ENCODE assay signal across 8 mouse cellular contexts in the genomic region with DNA sequence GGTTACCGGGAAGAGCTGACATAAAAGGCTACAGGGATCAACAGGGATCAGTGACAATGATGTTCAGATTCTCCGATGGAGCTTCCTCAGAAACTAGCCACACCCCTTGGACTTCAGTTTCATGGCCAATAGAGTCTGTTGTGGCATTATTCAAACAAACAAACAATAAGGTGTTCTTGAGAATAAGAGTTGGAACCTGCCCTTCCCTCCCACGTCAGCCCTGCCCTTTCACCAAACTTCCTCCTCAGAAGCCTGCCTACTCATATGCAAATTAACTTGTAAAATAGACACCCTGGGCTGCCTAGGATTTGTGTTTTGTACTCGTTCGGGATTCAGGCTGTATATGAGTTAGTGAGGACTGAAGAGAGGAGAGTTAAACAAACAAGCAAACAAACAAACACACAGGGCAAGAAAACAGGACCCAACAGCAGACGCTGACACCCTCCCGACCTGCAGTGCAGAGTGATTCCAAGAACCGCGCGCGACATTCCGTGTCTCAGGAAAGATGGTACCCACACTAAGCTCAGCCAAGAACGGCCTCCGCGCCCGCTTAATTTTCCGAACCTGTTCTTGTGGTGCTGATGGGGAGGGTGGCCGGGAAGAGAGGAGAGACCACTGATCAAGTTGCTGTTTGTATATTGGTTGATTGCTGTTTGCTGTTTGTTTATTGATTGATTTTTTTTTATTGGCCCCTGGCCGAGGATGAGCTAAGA.
DNase-seq lines count a peak whose midpoint lies in the region; ATAC-seq lines count a peak whose summit lies in the region.

No protein-coding gene starts in this region.

- H3K9me3 ChIP-seq in heart, embryonic 10.5 days, result no peaks in the 10 kb centered on the region
- H3K9me3 ChIP-seq in forebrain, embryonic 11.5 days (ENCODE audit: control insufficient read depth, low read length), result no peaks in the 10 kb centered on the region

- ATAC-seq in forebrain, embryonic 11.5 days (replicated peaks; ENCODE audit: low FRiP score), result peak; percentile 40; the same call in 1 of the 2 replicates
- ATAC-seq in megakaryocyte, adult 5-6 weeks (ENCODE audit: poor library complexity, severe bottlenecking), result peak; percentile 48

- peak overlapping the region; percentile 3 for H3K9ac ChIP-seq in forebrain, embryonic 11.5 days (ENCODE audit: low read length)

- peaks cover 31% of the 10 kb centered on the region for H3K4me1 ChIP-seq in heart, embryonic 10.5 days
- peaks cover 19% of the 10 kb centered on the region; the same call in 1 of the 2 replicates for H3K4me1 ChIP-seq in forebrain, embryonic 11.5 days (replicated peaks; ENCODE audit: control insufficient read depth, insufficient read depth, low read length)

- no peak for DNase-seq in heart, embryonic 10.5 days (ENCODE audit: low spot score)
- DNase-seq in heart, postnatal 36 days, result no peak
- DNase-seq in B cell, adult 2 months, result peak; percentile 70 to 77
- no peak for DNase-seq in forebrain, embryonic 11.5 days (ENCODE audit: low spot score)
- DNase-seq in layer of hippocampus, postnatal 36 days, result no peak
- DNase-seq in retina, postnatal 1 day, result no peak
- no peak for DNase-seq in adrenal gland, adult (ENCODE audit: inconsistent age in 2 of 2, low spot score in 1 of 2)

- 0 out of 2 replicates have a peak overlapping the region, but pooled peaks have one; percentile 5 for H3K4me3 ChIP-seq in heart, embryonic 10.5 days
- peak overlapping the region; percentile 12 for H3K4me3 ChIP-seq in forebrain, embryonic 11.5 days (ENCODE audit: low read depth, low read length)

- peak overlapping the region; percentile 39 for H3K4me2 ChIP-seq in forebrain, embryonic 11.5 days (ENCODE audit: low read depth, low read length, severe bottlenecking)

- peaks cover 22% of the 10 kb centered on the region; the same call in 1 of the 2 replicates for H3K27me3 ChIP-seq in heart, embryonic 10.5 days (ENCODE audit: insufficient read depth, poor library complexity, severe bottlenecking)
- no peaks in the 10 kb centered on the region for H3K27me3 ChIP-seq in forebrain, embryonic 11.5 days (ENCODE audit: control insufficient read depth, insufficient read depth, low read length)

- no peaks in the 10 kb centered on the region for H3K36me3 ChIP-seq in heart, embryonic 10.5 days
- H3K36me3 ChIP-seq in forebrain, embryonic 11.5 days (ENCODE audit: control insufficient read depth, insufficient read depth, low read length), result no peaks in the 10 kb centered on the region

- no peak overlapping the region for H3K27ac ChIP-seq in heart, embryonic 10.5 days
- H3K27ac ChIP-seq in forebrain, embryonic 11.5 days (ENCODE audit: low read depth, low read length), result no peak overlapping the region

- intact Hi-C loops in heart, postnatal 36 days (cut with DNase I), result no loop called here

- WGBS in heart, embryonic 10.5 days, result 13% methylated on average over 19 of the region's 19 CpGs
- WGBS in forebrain, embryonic 11.5 days, result 4% methylated on average over 19 of the region's 19 CpGs

Comparison
In these comparisons a context has a peak if more than half of its experiments do, and no peak if none do; other contexts are left out.
1. DNase-seq: peak in B cell, adult 2 months (2 of 2); none in heart, embryonic 10.5 days (single experiment), heart, postnatal 36 days (0 of 2), forebrain, embryonic 11.5 days (single experiment), layer of hippocampus, postnatal 36 days (0 of 2), retina, postnatal 1 day (single experiment) and adrenal gland, adult (0 of 2).